Mouse (Mus musculus) bone marrow, adult 2 months (tissue): ENCODE measurements at regions not wholly inside any gene's neighbourhood (a gene's known extent, or its start where the extent isn't known, plus 50 kb on each side); places are given as distances from the start of the nearest gene placed in this dataset.
"Not testable (repeated sequence)": the region's sequence is repeated elsewhere in the genome, so short reads cannot be mapped to it uniquely, and the experiment has no call there.

Experiments used
- H3K27ac ChIP-seq: fragments of 200-500 bp; 2 replicates; pipeline ENCODE4 v1.5.1; 2012; ENCODE audit warnings: low read depth, mild to moderate bottlenecking, control low read depth, inconsistent platforms, low read length; ENCODE audit not compliant: control insufficient read depth, poor library complexity, insufficient read depth
- H3K4me1 ChIP-seq: fragments of 200-500 bp; 2 replicates; pipeline ENCODE4 v1.6.1; 2011; ENCODE audit warnings: low read length; ENCODE audit not compliant: control insufficient read depth, insufficient read depth
- H3K4me3 ChIP-seq: fragments of 200-500 bp; replicated peaks from 2 replicates; pipeline ENCODE3; 2011; ENCODE audit warnings: mild to moderate bottlenecking, low read depth, low read length, control low read depth; ENCODE audit not compliant: control insufficient read depth
- CTCF ChIP-seq: fragments of 200-500 bp; IDR thresholded peaks from 2 replicates; pipeline ENCODE4 v1.5.1; 2011; ENCODE audit warnings: low read length, control low read depth; ENCODE audit not compliant: control insufficient read depth, insufficient read depth
- POLR2A ChIP-seq: fragments of 200-500 bp; IDR thresholded peaks from 2 replicates; pipeline ENCODE4 v1.6.1; 2011; ENCODE audit warnings: low read depth, mild to moderate bottlenecking, control low read depth, low read length, borderline replicate concordance; ENCODE audit not compliant: control insufficient read depth
- WGBS: fragments of 180-500 bp; shearing (Covaris S2); methylation state at CpG from one replicate; pipeline ENCODE4 v1.1.7; 2018; 5-methylcytosine and 5-hydroxymethylcytosine counted together

- H3K27ac ChIP-seq: no peak overlapping the region
- no peaks in the 10 kb centered on the region; the same call in 1 of the 2 replicates for H3K4me1 ChIP-seq
- WGBS: 49% methylated on average over 8 of the region's 8 CpGs
- H3K4me3 ChIP-seq: no peak overlapping the region
- TF ChIP-seq POLR2A (no peak), CTCF (no peak)
Observed at GRCm38 (mm10) chr2:17917238-17917946, 79.4 kb downstream of the H2al2a start.

GRCm38 (mm10) chr2:17902616-17903015 is 94.1 kb downstream of the H2al2a start:
- Histone ChIP-seq H3K4me1 (no peaks in the 10 kb centered on the region), H3K27ac (no peak overlapping the region), H3K4me3 (no peak overlapping the region)
- WGBS: 77% methylated on average over 1 of the region's 1 CpGs
- TF ChIP-seq CTCF (no peak), POLR2A (no peak)

GRCm38 (mm10) chr2:17900202-17900601 is 96.6 kb downstream of the H2al2a start:
- WGBS: 82% methylated on average over 8 of the region's 8 CpGs

GRCm38 (mm10) chr2:17898780-17899179 is 98.0 kb downstream of the H2al2a start:
- no peak overlapping the region for H3K27ac ChIP-seq
- TF ChIP-seq CTCF: no peak
- TF ChIP-seq POLR2A: no peak
- WGBS: 72% methylated on average over 3 of the region's 3 CpGs
- no peak overlapping the region for H3K4me3 ChIP-seq
- H3K4me1 ChIP-seq: no peaks in the 10 kb centered on the region

More at GRCm38 (mm10) chr2:17900202-17900601, 96.6 kb downstream of the H2al2a start:
- TF ChIP-seq CTCF (no peak), POLR2A (no peak)
- no peak overlapping the region for H3K4me3 ChIP-seq
- no peaks in the 10 kb centered on the region for H3K4me1 ChIP-seq
- H3K27ac ChIP-seq: no peak overlapping the region

GRCm38 (mm10) chr2:17896036-17896435 is 100.7 kb downstream of the H2al2a start:
- H3K4me1 ChIP-seq: no peaks in the 10 kb centered on the region
- 78% methylated on average over 2 of the region's 2 CpGs for WGBS
- H3K4me3 ChIP-seq: no peak overlapping the region
- TF ChIP-seq POLR2A: no peak
- no peak for TF ChIP-seq CTCF
- H3K27ac ChIP-seq: no peak overlapping the region

GRCm38 (mm10) chr2:17892661-17893060 is 104.1 kb downstream of the H2al2a start:
- H3K27ac ChIP-seq, H3K4me1 ChIP-seq, H3K4me3 ChIP-seq: not testable (repeated sequence)
- WGBS: 84% methylated on average over 7 of the region's 7 CpGs

- H3K4me3 ChIP-seq: no peak overlapping the region
- no peak overlapping the region for H3K27ac ChIP-seq
- peaks cover 2% of the 10 kb centered on the region for H3K4me1 ChIP-seq
- 80% methylated on average over 3 of the region's 3 CpGs for WGBS
- TF ChIP-seq POLR2A (no peak), CTCF (no peak)
Observed at GRCm38 (mm10) chr2:17887699-17888098, 109.1 kb downstream of the H2al2a start.

- Histone ChIP-seq H3K4me1 (peaks cover 2% of the 10 kb centered on the region), H3K4me3 (no peak overlapping the region), H3K27ac (no peak overlapping the region)
- TF ChIP-seq POLR2A (no peak), CTCF (no peak)
- WGBS: 80% methylated on average over 12 of the region's 12 CpGs
Observed at GRCm38 (mm10) chr2:17882389-17882788, 114.4 kb downstream of the H2al2a start.

- H3K4me1 ChIP-seq: peaks cover 2% of the 10 kb centered on the region
- no peak overlapping the region for H3K27ac ChIP-seq
- TF ChIP-seq POLR2A: no peak
- TF ChIP-seq CTCF: no peak
- 80% methylated on average over 11 of the region's 11 CpGs for WGBS
- no peak overlapping the region for H3K4me3 ChIP-seq
Observed at GRCm38 (mm10) chr2:17880800-17881717, 115.7 kb downstream of the H2al2a start.
